25 mouse cellular contexts compared by ENCODE assay signal in genomic region chr8:92212786-92213535, GRCm38 (mm10).
A peak's percentile ranks its signal among the peaks of the same experiment; 100 is the strongest.
DNase-seq lines count a peak whose midpoint lies in the region; ATAC-seq lines count a peak whose summit lies in the region.
"Had no signal": no experiment of that assay in that cellular context is flagged by ENCODE, and none has a peak within 500 bp of the region (broad histone marks: within the 10 kb centered on the region; RNA-seq: fewer than 3 reads in every experiment).

No protein-coding gene starts in this region.

- DNase-seq in cerebellum, postnatal 10 days = peak; percentile 53 to 61
- no peak for DNase-seq in cerebellum, adult 18-20 months
- DNase-seq in forebrain, embryonic 14.5 days (ENCODE audit: low spot score) = peak; percentile 33
- DNase-seq in forebrain, embryonic 10.5 days (ENCODE audit: extremely low spot score, low spot score) = no peak
- peak; percentile 70 for DNase-seq in midbrain, embryonic 11.5 days (ENCODE audit: low spot score, missing footprints)
- peak; percentile 72 for DNase-seq in retina, postnatal 1 day
- DNase-seq: adrenal gland, postnatal 10 days; adrenal gland, postnatal 36 days; cerebellum, adult 11-12 months; cerebellum, adult 9-10 months; forebrain, postnatal 0 days; gastrocnemius, adult 2 months; gastrocnemius, postnatal 14 days; heart, adult 11 months had no signal

- no peak overlapping the region for H3K27ac ChIP-seq in forebrain, embryonic 14.5 days (ENCODE audit: low read depth, low read length)
- H3K27ac ChIP-seq in forebrain, embryonic 10.5 days = no peak overlapping the region
- no peak overlapping the region for H3K27ac ChIP-seq in midbrain, embryonic 11.5 days (ENCODE audit: low read depth, low read length)
- no peak overlapping the region for H3K27ac ChIP-seq in midbrain, embryonic 15.5 days
- no peak overlapping the region for H3K27ac ChIP-seq in neural tube, embryonic 15.5 days (replicated peaks)
- H3K27ac ChIP-seq: embryonic facial prominence, embryonic 12.5 days; forebrain, embryonic 13.5 days; gastrocnemius, adult 2 months; hindbrain, embryonic 12.5 days had no signal

- H3K4me1 ChIP-seq in forebrain, embryonic 14.5 days (ENCODE audit: control insufficient read depth, insufficient read depth, low read length) = no peaks in the 10 kb centered on the region
- H3K4me1 ChIP-seq in forebrain, embryonic 10.5 days = peaks cover 26% of the 10 kb centered on the region
- H3K4me1 ChIP-seq in midbrain, embryonic 11.5 days (ENCODE audit: control insufficient read depth, insufficient read depth, low read length) = peaks cover 5% of the 10 kb centered on the region
- H3K4me1 ChIP-seq in midbrain, embryonic 15.5 days = no peaks in the 10 kb centered on the region
- H3K4me1 ChIP-seq in neural tube, embryonic 15.5 days = no peaks in the 10 kb centered on the region
- H3K4me1 ChIP-seq: hindbrain, embryonic 12.5 days had no signal

- no peaks in the 10 kb centered on the region for H3K27me3 ChIP-seq in forebrain, embryonic 14.5 days (replicated peaks; ENCODE audit: control insufficient read depth, insufficient read depth, low read length)
- peaks cover 75% of the 10 kb centered on the region for H3K27me3 ChIP-seq in forebrain, embryonic 10.5 days (ENCODE audit: poor library complexity, severe bottlenecking)
- H3K27me3 ChIP-seq in midbrain, embryonic 11.5 days (ENCODE audit: control insufficient read depth, insufficient read depth, low read length) = no peaks in the 10 kb centered on the region
- H3K27me3 ChIP-seq in midbrain, embryonic 15.5 days (replicated peaks) = no peaks in the 10 kb centered on the region
- 0 out of 2 replicates have a peak, but pooled peaks cover 5% of the 10 kb centered on the region for H3K27me3 ChIP-seq in neural tube, embryonic 15.5 days (replicated peaks)
- H3K27me3 ChIP-seq: embryonic facial prominence, embryonic 12.5 days; hindbrain, embryonic 12.5 days had no signal

- no peak overlapping the region for H3K4me3 ChIP-seq in forebrain, embryonic 14.5 days (ENCODE audit: low read depth, low read length)
- H3K4me3 ChIP-seq in forebrain, embryonic 10.5 days = no peak overlapping the region
- H3K4me3 ChIP-seq in midbrain, embryonic 11.5 days (ENCODE audit: low read depth, low read length) = no peak overlapping the region
- H3K4me3 ChIP-seq in midbrain, embryonic 15.5 days = no peak overlapping the region
- H3K4me3 ChIP-seq in neural tube, embryonic 15.5 days (replicated peaks) = no peak overlapping the region
- H3K4me3 ChIP-seq: embryonic facial prominence, embryonic 12.5 days; erythroblast, embryonic 14.5 days; forebrain, embryonic 13.5 days; gastrocnemius, adult 2 months; hindbrain, embryonic 12.5 days had no signal

- WGBS in forebrain, embryonic 14.5 days = 56% methylated on average over 14 of the region's 14 CpGs
- WGBS in forebrain, embryonic 10.5 days = 91% methylated on average over 14 of the region's 14 CpGs
- 91% methylated on average over 14 of the region's 14 CpGs for WGBS in midbrain, embryonic 11.5 days
- WGBS in midbrain, embryonic 15.5 days = 77% methylated on average over 14 of the region's 14 CpGs
- WGBS in neural tube, embryonic 15.5 days = 77% methylated on average over 14 of the region's 14 CpGs

- no peaks in the 10 kb centered on the region for H3K9me3 ChIP-seq in forebrain, embryonic 14.5 days (replicated peaks; ENCODE audit: control insufficient read depth, low read length)
- H3K9me3 ChIP-seq in forebrain, embryonic 10.5 days = no peaks in the 10 kb centered on the region
- no peaks in the 10 kb centered on the region for H3K9me3 ChIP-seq in midbrain, embryonic 11.5 days (ENCODE audit: control insufficient read depth, low read length)
- no peaks in the 10 kb centered on the region for H3K9me3 ChIP-seq in midbrain, embryonic 15.5 days
- H3K9me3 ChIP-seq in neural tube, embryonic 15.5 days (replicated peaks) = no peaks in the 10 kb centered on the region
- H3K9me3 ChIP-seq: embryonic facial prominence, embryonic 12.5 days; forebrain, embryonic 13.5 days; hindbrain, embryonic 12.5 days had no signal

- H3K4me2 ChIP-seq in forebrain, embryonic 14.5 days (ENCODE audit: low read length) = no peak overlapping the region
- H3K4me2 ChIP-seq in midbrain, embryonic 11.5 days = no peak overlapping the region
- H3K4me2 ChIP-seq in midbrain, embryonic 15.5 days = no peak overlapping the region
- no peak overlapping the region for H3K4me2 ChIP-seq in neural tube, embryonic 15.5 days
- H3K4me2 ChIP-seq: embryonic facial prominence, embryonic 12.5 days; forebrain, embryonic 13.5 days; heart, embryonic 11.5 days; hindbrain, embryonic 12.5 days had no signal

- no peak overlapping the region for H3K9ac ChIP-seq in forebrain, embryonic 14.5 days (ENCODE audit: low read length)
- no peak overlapping the region for H3K9ac ChIP-seq in midbrain, embryonic 11.5 days (ENCODE audit: low read length)
- no peak overlapping the region for H3K9ac ChIP-seq in midbrain, embryonic 15.5 days
- H3K9ac ChIP-seq in neural tube, embryonic 15.5 days (replicated peaks) = no peak overlapping the region
- H3K9ac ChIP-seq: embryonic facial prominence, embryonic 12.5 days; forebrain, embryonic 13.5 days; forebrain, postnatal 0 days; hindbrain, embryonic 12.5 days had no signal

- H3K36me3 ChIP-seq in forebrain, embryonic 14.5 days (ENCODE audit: control insufficient read depth, insufficient read depth, low read length) = no peaks in the 10 kb centered on the region
- H3K36me3 ChIP-seq in forebrain, embryonic 10.5 days (replicated peaks) = no peaks in the 10 kb centered on the region
- no peaks in the 10 kb centered on the region for H3K36me3 ChIP-seq in midbrain, embryonic 11.5 days (ENCODE audit: control insufficient read depth, insufficient read depth, low read length)
- H3K36me3 ChIP-seq in midbrain, embryonic 15.5 days (replicated peaks) = no peaks in the 10 kb centered on the region
- no peaks in the 10 kb centered on the region for H3K36me3 ChIP-seq in neural tube, embryonic 15.5 days
- H3K36me3 ChIP-seq: embryonic facial prominence, embryonic 12.5 days; hindbrain, embryonic 12.5 days had no signal

- ATAC-seq in forebrain, embryonic 14.5 days = no peak
- no peak for ATAC-seq in midbrain, embryonic 11.5 days (ENCODE audit: low FRiP score)
- ATAC-seq in midbrain, embryonic 15.5 days (replicated peaks) = no peak
- ATAC-seq in neural tube, embryonic 15.5 days (ENCODE audit: low FRiP score) = no peak
- ATAC-seq: forebrain, embryonic 13.5 days; forebrain, postnatal 0 days; hindbrain, embryonic 16.5 days; inflammation-experienced regulatory T-cells, adult 6 months; intestine, embryonic 16.5 days; Patski had no signal

Comparison
In these comparisons a context has a peak if more than half of its experiments do, and no peak if none do; other contexts are left out.
1. DNase-seq: peak in cerebellum, postnatal 10 days (2 of 2), forebrain, embryonic 14.5 days (single experiment), midbrain, embryonic 11.5 days (single experiment) and retina, postnatal 1 day (single experiment); none in cerebellum, adult 18-20 months (0 of 2) and forebrain, embryonic 10.5 days (single experiment).